Mouse (Mus musculus): ENCODE data around the gene Dnah11.

The Dnah11 gene

DNA sequence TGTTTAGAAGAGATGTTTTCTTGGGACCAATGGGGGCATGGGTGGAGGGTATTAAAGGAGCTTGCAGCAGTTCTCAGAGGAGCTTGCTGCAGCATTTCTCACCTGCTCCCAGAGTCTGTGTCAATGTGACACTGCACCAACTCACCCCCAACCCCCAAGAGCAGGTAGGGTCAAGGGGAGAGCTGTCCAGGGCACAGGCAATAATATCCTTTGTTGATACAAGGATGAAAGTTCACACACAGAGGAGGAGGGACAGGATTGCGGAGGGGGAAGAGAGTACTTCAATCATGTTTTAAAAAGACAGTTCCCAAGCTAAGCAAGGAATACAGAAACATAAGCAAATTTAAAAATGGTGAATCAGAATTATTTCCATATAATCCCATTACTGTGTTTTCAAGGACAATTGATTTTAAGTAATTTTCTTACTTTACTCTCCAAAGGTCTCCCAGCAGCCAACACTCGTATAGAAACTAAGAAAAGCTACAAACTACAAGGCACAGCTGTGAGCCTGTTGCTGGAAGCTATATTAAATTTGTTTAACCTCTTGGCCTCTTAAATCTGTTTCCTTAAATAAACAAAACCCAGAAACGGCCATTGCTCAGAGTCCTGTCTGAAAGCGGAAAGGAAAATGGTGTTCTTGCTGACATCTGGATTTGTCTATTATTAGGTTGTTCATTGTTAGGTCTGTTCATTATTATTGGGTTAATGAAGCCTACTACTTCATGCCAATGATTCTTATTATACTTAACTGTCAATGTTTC is 12.5 kb downstream of the Dnah11 start:
- H3K4me1 ChIP-seq (replicated peaks; ENCODE audit: low read depth, low read length), result 0 out of 2 replicates have a peak, but pooled peaks cover 5% of the 10 kb centered on the region
- H3K27me3 ChIP-seq (ENCODE audit: insufficient read depth, low read length), result peaks cover 14% of the 10 kb centered on the region; the same call in 1 of the 2 replicates
- H3K4me3 ChIP-seq (replicated peaks; ENCODE audit: low read length), result no peak overlapping the region
- no peaks in the 10 kb centered on the region for H3K36me3 ChIP-seq (ENCODE audit: insufficient read depth, low read length)
- H3K9me3 ChIP-seq (ENCODE audit: low read length), result no peaks in the 10 kb centered on the region
- TF ChIP-seq CTCF (conservative IDR thresholded peaks at IDR 0.05; ENCODE audit: low read length) (no peak), POU5F1 (IDR thresholded peaks at IDR 0.05; ENCODE audit: borderline replicate concordance, low read length) (no peak), NANOG (IDR thresholded peaks at IDR 0.05; ENCODE audit: borderline replicate concordance, low read length) (no peak)

- no peak for TF ChIP-seq NANOG (IDR thresholded peaks at IDR 0.05; ENCODE audit: borderline replicate concordance, low read length)
- TF ChIP-seq CTCF (conservative IDR thresholded peaks at IDR 0.05; ENCODE audit: low read length), result no peak
- TF ChIP-seq POU5F1 (IDR thresholded peaks at IDR 0.05; ENCODE audit: borderline replicate concordance, low read length), result no peak
- Histone ChIP-seq H3K4me3 (replicated peaks; ENCODE audit: low read length) (no peak overlapping the region), H3K27me3 (ENCODE audit: insufficient read depth, low read length) (peaks cover 15% of the 10 kb centered on the region; the same call in 1 of the 2 replicates), H3K4me1 (replicated peaks; ENCODE audit: low read depth, low read length) (0 out of 2 replicates have a peak, but pooled peaks cover 5% of the 10 kb centered on the region), H3K36me3 (ENCODE audit: insufficient read depth, low read length) (no peaks in the 10 kb centered on the region), H3K9me3 (ENCODE audit: low read length) (no peaks in the 10 kb centered on the region)
Measured at GRCm38 (mm10) chr12:118184731-118185130, 14.1 kb downstream of the Dnah11 start.

GRCm38 (mm10) chr12:118177756-118178155 is 21.1 kb downstream of the Dnah11 start:
- no peak for TF ChIP-seq POU5F1 (IDR thresholded peaks at IDR 0.05; ENCODE audit: borderline replicate concordance, low read length)
- no peak for TF ChIP-seq NANOG (IDR thresholded peaks at IDR 0.05; ENCODE audit: borderline replicate concordance, low read length)
- TF ChIP-seq CTCF (conservative IDR thresholded peaks at IDR 0.05; ENCODE audit: low read length), result no peak
- Histone ChIP-seq H3K4me1 (replicated peaks; ENCODE audit: low read depth, low read length) (no peaks in the 10 kb centered on the region), H3K36me3 (ENCODE audit: insufficient read depth, low read length) (no peaks in the 10 kb centered on the region), H3K27me3 (ENCODE audit: insufficient read depth, low read length) (0 out of 2 replicates have a peak, but pooled peaks cover 11% of the 10 kb centered on the region), H3K4me3 (replicated peaks; ENCODE audit: low read length) (no peak overlapping the region), H3K9me3 (ENCODE audit: low read length) (no peaks in the 10 kb centered on the region)

DNA sequence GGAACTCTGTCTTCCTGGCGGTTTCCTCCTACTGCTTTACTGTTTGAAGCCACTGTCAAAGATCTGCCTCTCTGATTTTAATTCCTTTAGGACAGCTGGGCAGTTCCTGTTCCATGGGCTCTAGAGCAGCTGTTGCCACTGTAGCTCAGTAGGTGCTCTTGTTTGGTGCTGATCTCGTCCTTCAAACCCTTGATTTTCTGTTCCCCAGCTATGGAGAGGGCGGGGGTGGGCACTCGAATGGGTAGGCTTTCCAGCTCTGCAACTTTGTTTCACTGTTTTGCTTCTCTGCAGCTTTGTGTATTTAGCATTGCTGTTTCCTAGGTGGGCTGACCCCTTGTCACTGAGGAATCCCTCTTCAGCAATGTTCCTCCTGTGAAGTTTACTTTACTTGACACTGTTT is 34.1 kb downstream of the Dnah11 start:
- Histone ChIP-seq H3K27me3 (ENCODE audit: insufficient read depth, low read length) (no peaks in the 10 kb centered on the region), H3K4me3 (replicated peaks; ENCODE audit: low read length) (no peak overlapping the region), H3K9me3 (ENCODE audit: low read length) (no peaks in the 10 kb centered on the region), H3K4me1 (replicated peaks; ENCODE audit: low read depth, low read length) (0 out of 2 replicates have a peak, but pooled peaks cover 3% of the 10 kb centered on the region), H3K36me3 (ENCODE audit: insufficient read depth, low read length) (no peaks in the 10 kb centered on the region)
- no peak for TF ChIP-seq POU5F1 (IDR thresholded peaks at IDR 0.05; ENCODE audit: borderline replicate concordance, low read length)
- TF ChIP-seq CTCF (conservative IDR thresholded peaks at IDR 0.05; ENCODE audit: low read length), result no peak
- TF ChIP-seq NANOG (IDR thresholded peaks at IDR 0.05; ENCODE audit: borderline replicate concordance, low read length), result no peak

- TF ChIP-seq POU5F1 (IDR thresholded peaks at IDR 0.05; ENCODE audit: borderline replicate concordance, low read length), result no peak
- no peak for TF ChIP-seq CTCF (conservative IDR thresholded peaks at IDR 0.05; ENCODE audit: low read length)
- no peak for TF ChIP-seq NANOG (IDR thresholded peaks at IDR 0.05; ENCODE audit: borderline replicate concordance, low read length)
- H3K4me1 ChIP-seq (replicated peaks; ENCODE audit: low read depth, low read length), result no peaks in the 10 kb centered on the region
Measured at GRCm38 (mm10) chr12:118156986-118157385, 41.9 kb downstream of the Dnah11 start.

GRCm38 (mm10) chr12:118147521-118148033 is 51.3 kb downstream of the Dnah11 start:
- no peak for TF ChIP-seq CTCF (conservative IDR thresholded peaks at IDR 0.05; ENCODE audit: low read length)
- no peak for TF ChIP-seq NANOG (IDR thresholded peaks at IDR 0.05; ENCODE audit: borderline replicate concordance, low read length)
- no peak for TF ChIP-seq POU5F1 (IDR thresholded peaks at IDR 0.05; ENCODE audit: borderline replicate concordance, low read length)
- H3K4me1 ChIP-seq (replicated peaks; ENCODE audit: low read depth, low read length), result no peaks in the 10 kb centered on the region
- H3K36me3 ChIP-seq (ENCODE audit: insufficient read depth, low read length), result no peaks in the 10 kb centered on the region
- H3K27me3 ChIP-seq (ENCODE audit: insufficient read depth, low read length), result no peaks in the 10 kb centered on the region
- no peak overlapping the region for H3K4me3 ChIP-seq (replicated peaks; ENCODE audit: low read length)
- H3K9me3 ChIP-seq (ENCODE audit: low read length), result no peaks in the 10 kb centered on the region; the same call in 1 of the 2 replicates

More at GRCm38 (mm10) chr12:118156986-118157385, 41.9 kb downstream of the Dnah11 start:
- no peak overlapping the region for H3K4me3 ChIP-seq (replicated peaks; ENCODE audit: low read length)
- no peaks in the 10 kb centered on the region for H3K27me3 ChIP-seq (ENCODE audit: insufficient read depth, low read length)
- H3K36me3 ChIP-seq (ENCODE audit: insufficient read depth, low read length), result no peaks in the 10 kb centered on the region
- no peaks in the 10 kb centered on the region for H3K9me3 ChIP-seq (ENCODE audit: low read length)

DNA sequence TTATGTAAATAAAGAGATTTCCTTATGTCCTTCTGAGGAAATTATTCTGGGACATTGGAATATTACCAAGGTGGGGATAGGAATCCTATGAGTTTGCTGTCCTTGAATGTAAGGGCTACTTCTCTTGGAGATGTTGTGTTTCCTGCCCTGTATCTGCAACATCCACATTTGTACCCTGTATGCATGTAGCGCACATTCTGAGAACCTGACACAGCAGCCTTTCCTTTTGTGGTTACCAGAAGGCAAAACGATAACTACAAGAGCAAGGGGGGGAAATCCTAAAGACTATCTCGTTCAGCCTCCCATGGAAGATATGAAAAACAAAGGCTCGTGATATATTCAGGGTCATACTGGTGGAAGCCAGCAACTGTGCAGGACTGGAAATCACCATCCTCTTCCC is 70.7 kb downstream of the Dnah11 start:
- Histone ChIP-seq H3K4me3 (replicated peaks; ENCODE audit: low read length) (no peak overlapping the region), H3K4me1 (replicated peaks; ENCODE audit: low read depth, low read length) (no peaks in the 10 kb centered on the region), H3K36me3 (ENCODE audit: insufficient read depth, low read length) (no peaks in the 10 kb centered on the region), H3K9me3 (ENCODE audit: low read length) (peaks cover 3% of the 10 kb centered on the region; the same call in 1 of the 2 replicates), H3K27me3 (ENCODE audit: insufficient read depth, low read length) (no peaks in the 10 kb centered on the region)
- TF ChIP-seq NANOG (IDR thresholded peaks at IDR 0.05; ENCODE audit: borderline replicate concordance, low read length) (no peak), POU5F1 (IDR thresholded peaks at IDR 0.05; ENCODE audit: borderline replicate concordance, low read length) (no peak), CTCF (conservative IDR thresholded peaks at IDR 0.05; ENCODE audit: low read length) (no peak)

- H3K4me3 ChIP-seq (replicated peaks; ENCODE audit: low read length), result no peak overlapping the region
- H3K9me3 ChIP-seq (ENCODE audit: low read length), result peaks cover 11% of the 10 kb centered on the region
- H3K4me1 ChIP-seq (replicated peaks; ENCODE audit: low read depth, low read length), result no peaks in the 10 kb centered on the region
- H3K27me3 ChIP-seq (ENCODE audit: insufficient read depth, low read length), result no peaks in the 10 kb centered on the region
- H3K36me3 ChIP-seq (ENCODE audit: insufficient read depth, low read length), result no peaks in the 10 kb centered on the region
- TF ChIP-seq POU5F1 (IDR thresholded peaks at IDR 0.05; ENCODE audit: borderline replicate concordance, low read length), result no peak
- no peak for TF ChIP-seq CTCF (conservative IDR thresholded peaks at IDR 0.05; ENCODE audit: low read length)
- TF ChIP-seq NANOG (IDR thresholded peaks at IDR 0.05; ENCODE audit: borderline replicate concordance, low read length), result no peak
Measured at GRCm38 (mm10) chr12:118119668-118120067, 79.2 kb downstream of the Dnah11 start.

All from E14TG2a.4 (cell line).